Mouse (Mus musculus): ENCODE results near the gene Cga. TPM values are rescaled to one million over a fixed set of nuclear protein-coding genes. Genes with fewer than 3 reads are reported as not detected.

The Cga gene
- polyA plus RNA-seq (2015; fragmentation: Nextera tagmentation; extraction: Ambion mirVana) = not detected in 2 replicates

- 86% methylated on average over 1 of the region's 1 CpGs for WGBS
- peaks cover 10% of the 10 kb centered on the region for H3K27me3 ChIP-seq (ENCODE audit: control insufficient read depth, insufficient read depth, low read depth, low read length)
- ATAC-seq (ENCODE audit: low read depth) = no peak
- H3K9ac ChIP-seq (ENCODE audit: low read length) = no peak within 1 kb of the TSS
- H3K36me3 ChIP-seq (ENCODE audit: control insufficient read depth, insufficient read depth, low read length) = no peaks in the 10 kb centered on the region
- H3K4me1 ChIP-seq (replicated peaks; ENCODE audit: control insufficient read depth, insufficient read depth, low read length) = no peaks in the 10 kb centered on the region; the same call in 1 of the 2 replicates
- H3K4me3 ChIP-seq (ENCODE audit: low read length) = no peak within 1 kb of the TSS
- H3K4me2 ChIP-seq (ENCODE audit: low read depth, low read length) = no peak within 1 kb of the TSS
- H3K27ac ChIP-seq (ENCODE audit: low read length) = no peak within 1 kb of the TSS
- H3K9me3 ChIP-seq (ENCODE audit: control insufficient read depth, low read length) = no peaks in the 10 kb centered on the region
Measured at GRCm38 (mm10) chr4:34893479-34893878, at the start of gene Cga. Gene Cga (plus strand): TSS chr4:34893779.

GRCm38 (mm10) chr4:34843839-34844238 lies 49.7 kb upstream of the Cga start:
- Histone ChIP-seq H3K4me3 (ENCODE audit: low read length) (no peak overlapping the region), H3K4me1 (replicated peaks; ENCODE audit: control insufficient read depth, insufficient read depth, low read length) (peaks cover 6% of the 10 kb centered on the region; the same call in 1 of the 2 replicates), H3K4me2 (ENCODE audit: low read depth, low read length) (no peak overlapping the region), H3K27ac (ENCODE audit: low read length) (no peak overlapping the region), H3K36me3 (ENCODE audit: control insufficient read depth, insufficient read depth, low read length) (no peaks in the 10 kb centered on the region; the same call in 1 of the 2 replicates), H3K27me3 (ENCODE audit: control insufficient read depth, insufficient read depth, low read depth, low read length) (no peaks in the 10 kb centered on the region), H3K9ac (ENCODE audit: low read length) (no peak overlapping the region), H3K9me3 (ENCODE audit: control insufficient read depth, low read length) (no peaks in the 10 kb centered on the region)
- 88% methylated on average over 1 of the region's 1 CpGs for WGBS
- ATAC-seq (ENCODE audit: low read depth) = no peak

- Histone ChIP-seq H3K4me2 (ENCODE audit: low read depth, low read length) (no peak overlapping the region), H3K9ac (ENCODE audit: low read length) (no peak overlapping the region), H3K4me1 (replicated peaks; ENCODE audit: control insufficient read depth, insufficient read depth, low read length) (peaks cover 6% of the 10 kb centered on the region; the same call in 1 of the 2 replicates), H3K36me3 (ENCODE audit: control insufficient read depth, insufficient read depth, low read length) (peaks cover 6% of the 10 kb centered on the region), H3K27me3 (ENCODE audit: control insufficient read depth, insufficient read depth, low read depth, low read length) (no peaks in the 10 kb centered on the region), H3K4me3 (ENCODE audit: low read length) (no peak overlapping the region), H3K27ac (ENCODE audit: low read length) (peak overlapping the region; percentile 46), H3K9me3 (ENCODE audit: control insufficient read depth, low read length) (no peaks in the 10 kb centered on the region)
- peak; percentile 57 for ATAC-seq (ENCODE audit: low read depth)
- WGBS = 65% methylated on average over 6 of the region's 6 CpGs
Measured at GRCm38 (mm10) chr4:34847679-34848309, 45.8 kb upstream of the Cga start.

GRCm38 (mm10) chr4:34850156-34850555 lies 43.4 kb upstream of the Cga start:
- Histone ChIP-seq H3K27me3 (ENCODE audit: control insufficient read depth, insufficient read depth, low read depth, low read length) (no peaks in the 10 kb centered on the region), H3K9me3 (ENCODE audit: control insufficient read depth, low read length) (no peaks in the 10 kb centered on the region), H3K4me1 (replicated peaks; ENCODE audit: control insufficient read depth, insufficient read depth, low read length) (peaks cover 6% of the 10 kb centered on the region; the same call in 1 of the 2 replicates), H3K4me2 (ENCODE audit: low read depth, low read length) (no peak overlapping the region), H3K36me3 (ENCODE audit: control insufficient read depth, insufficient read depth, low read length) (peaks cover 13% of the 10 kb centered on the region), H3K9ac (ENCODE audit: low read length) (no peak overlapping the region), H3K4me3 (ENCODE audit: low read length) (no peak overlapping the region), H3K27ac (ENCODE audit: low read length) (no peak overlapping the region)
- no peak for ATAC-seq (ENCODE audit: low read depth)
- WGBS = 84% methylated on average over 2 of the region's 2 CpGs

GRCm38 (mm10) chr4:34852051-34852450 lies 41.5 kb upstream of the Cga start:
- H3K4me2 ChIP-seq (ENCODE audit: low read depth, low read length) = no peak overlapping the region
- peaks cover 13% of the 10 kb centered on the region for H3K36me3 ChIP-seq (ENCODE audit: control insufficient read depth, insufficient read depth, low read length)
- WGBS = 87% methylated on average over 7 of the region's 7 CpGs
- ATAC-seq (ENCODE audit: low read depth) = no peak
- H3K4me3 ChIP-seq (ENCODE audit: low read length) = no peak overlapping the region
- H3K27me3 ChIP-seq (ENCODE audit: control insufficient read depth, insufficient read depth, low read depth, low read length) = no peaks in the 10 kb centered on the region
- no peak overlapping the region for H3K27ac ChIP-seq (ENCODE audit: low read length)
- no peaks in the 10 kb centered on the region for H3K9me3 ChIP-seq (ENCODE audit: control insufficient read depth, low read length)
- H3K9ac ChIP-seq (ENCODE audit: low read length) = no peak overlapping the region
- peaks cover 6% of the 10 kb centered on the region; the same call in 1 of the 2 replicates for H3K4me1 ChIP-seq (replicated peaks; ENCODE audit: control insufficient read depth, insufficient read depth, low read length)

- H3K27ac ChIP-seq (ENCODE audit: low read length) = no peak overlapping the region
Measured at GRCm38 (mm10) chr4:34855966-34856365, 37.6 kb upstream of the Cga start.

GRCm38 (mm10) chr4:34858903-34859302 lies 34.7 kb upstream of the Cga start:
- no peak for ATAC-seq (ENCODE audit: low read depth)
- Histone ChIP-seq H3K4me1 (replicated peaks; ENCODE audit: control insufficient read depth, insufficient read depth, low read length) (no peaks in the 10 kb centered on the region), H3K4me2 (ENCODE audit: low read depth, low read length) (no peak overlapping the region), H3K27ac (ENCODE audit: low read length) (no peak overlapping the region), H3K9me3 (ENCODE audit: control insufficient read depth, low read length) (no peaks in the 10 kb centered on the region), H3K4me3 (ENCODE audit: low read length) (no peak overlapping the region), H3K9ac (ENCODE audit: low read length) (no peak overlapping the region), H3K27me3 (ENCODE audit: control insufficient read depth, insufficient read depth, low read depth, low read length) (no peaks in the 10 kb centered on the region), H3K36me3 (ENCODE audit: control insufficient read depth, insufficient read depth, low read length) (peaks cover 4% of the 10 kb centered on the region)
- 85% methylated on average over 3 of the region's 3 CpGs for WGBS

More at GRCm38 (mm10) chr4:34855966-34856365, 37.6 kb upstream of the Cga start:
- H3K27me3 ChIP-seq (ENCODE audit: control insufficient read depth, insufficient read depth, low read depth, low read length) = no peaks in the 10 kb centered on the region
- peaks cover 13% of the 10 kb centered on the region for H3K36me3 ChIP-seq (ENCODE audit: control insufficient read depth, insufficient read depth, low read length)
- no peaks in the 10 kb centered on the region for H3K4me1 ChIP-seq (replicated peaks; ENCODE audit: control insufficient read depth, insufficient read depth, low read length)
- H3K4me2 ChIP-seq (ENCODE audit: low read depth, low read length) = no peak overlapping the region
- no peak overlapping the region for H3K4me3 ChIP-seq (ENCODE audit: low read length)
- WGBS = 43% methylated on average over 1 of the region's 1 CpGs
- no peak for ATAC-seq (ENCODE audit: low read depth)
- no peaks in the 10 kb centered on the region for H3K9me3 ChIP-seq (ENCODE audit: control insufficient read depth, low read length)
- H3K9ac ChIP-seq (ENCODE audit: low read length) = no peak overlapping the region

- Histone ChIP-seq H3K4me1 (replicated peaks; ENCODE audit: control insufficient read depth, insufficient read depth, low read length) (no peaks in the 10 kb centered on the region), H3K9ac (ENCODE audit: low read length) (no peak overlapping the region), H3K36me3 (ENCODE audit: control insufficient read depth, insufficient read depth, low read length) (no peaks in the 10 kb centered on the region), H3K4me3 (ENCODE audit: low read length) (no peak overlapping the region), H3K27ac (ENCODE audit: low read length) (no peak overlapping the region), H3K27me3 (ENCODE audit: control insufficient read depth, insufficient read depth, low read depth, low read length) (no peaks in the 10 kb centered on the region), H3K4me2 (ENCODE audit: low read depth, low read length) (no peak overlapping the region), H3K9me3 (ENCODE audit: control insufficient read depth, low read length) (no peaks in the 10 kb centered on the region)
- 84% methylated on average over 3 of the region's 3 CpGs for WGBS
- ATAC-seq (ENCODE audit: low read depth) = no peak
Measured at GRCm38 (mm10) chr4:34859416-34859815, 34.2 kb upstream of the Cga start.

GRCm38 (mm10) chr4:34861438-34861837 lies 32.1 kb upstream of the Cga start:
- H3K27ac ChIP-seq (ENCODE audit: low read length) = no peak overlapping the region
- H3K9me3 ChIP-seq (ENCODE audit: control insufficient read depth, low read length) = no peaks in the 10 kb centered on the region
- H3K9ac ChIP-seq (ENCODE audit: low read length) = no peak overlapping the region
- H3K36me3 ChIP-seq (ENCODE audit: control insufficient read depth, insufficient read depth, low read length) = no peaks in the 10 kb centered on the region
- no peak for ATAC-seq (ENCODE audit: low read depth)
- H3K4me3 ChIP-seq (ENCODE audit: low read length) = no peak overlapping the region
- H3K27me3 ChIP-seq (ENCODE audit: control insufficient read depth, insufficient read depth, low read depth, low read length) = no peaks in the 10 kb centered on the region
- no peaks in the 10 kb centered on the region for H3K4me1 ChIP-seq (replicated peaks; ENCODE audit: control insufficient read depth, insufficient read depth, low read length)
- 85% methylated on average over 3 of the region's 3 CpGs for WGBS
- H3K4me2 ChIP-seq (ENCODE audit: low read depth, low read length) = no peak overlapping the region
